Mouse (Mus musculus) heart, embryonic 15.5 days (tissue): ENCODE measurements around the gene Ublcp1. TPM values are rescaled to one million over a fixed set of nuclear protein-coding genes. Genes with fewer than 3 reads are reported as not detected.

Experiments
- ATAC-seq: fragments of 200-750 bp; cut with Nextera tagmentation; replicated peaks from 2 replicates; pipeline ENCODE4 v1.8.0; 2017; ENCODE audit warnings: low read depth, moderate TSS enrichment; ENCODE audit not compliant: insufficient number of reproducible peaks, insufficient read depth, low FRiP score
- H3K27ac ChIP-seq: fragments of 300-500 bp; sonication (generic); 2 replicates; pipeline ENCODE4 v1.5.1; 2015; ENCODE audit warnings: mild to moderate bottlenecking, inconsistent platforms
- H3K27me3 ChIP-seq: fragments of 300-500 bp; sonication (generic); 2 replicates; pipeline ENCODE4 v1.6.1; 2015; ENCODE audit warnings: inconsistent platforms
- H3K36me3 ChIP-seq: fragments of 300-500 bp; sonication (generic); 2 replicates; pipeline ENCODE4 v1.6.1; 2015; ENCODE audit warnings: mild to moderate bottlenecking, inconsistent platforms
- H3K4me1 ChIP-seq: fragments of 300-500 bp; sonication (generic); replicated peaks from 2 replicates; pipeline ENCODE4 v1.6.1; 2015; ENCODE audit warnings: inconsistent platforms
- H3K4me2 ChIP-seq: fragments of 300-500 bp; sonication (generic); 2 replicates; pipeline ENCODE4 v1.6.1; 2015; ENCODE audit warnings: inconsistent platforms, mild to moderate bottlenecking, moderate library complexity
- H3K4me3 ChIP-seq: fragments of 300-500 bp; sonication (generic); 2 replicates; pipeline ENCODE4 v1.5.1; 2015; ENCODE audit warnings: mild to moderate bottlenecking, inconsistent platforms
- H3K9ac ChIP-seq: fragments of 300-500 bp; sonication (generic); 2 replicates; pipeline ENCODE4 v1.6.1; 2015; ENCODE audit warnings: mild to moderate bottlenecking, inconsistent platforms
- H3K9me3 ChIP-seq: fragments of 300-500 bp; sonication (generic); replicated peaks from 2 replicates; pipeline ENCODE4 v1.6.1; 2016; ENCODE audit warnings: inconsistent platforms
- WGBS: fragments of 180-500 bp; shearing (Covaris S2); methylation state at CpG from one replicate; pipeline ENCODE4 v1.1.7; 2015; ENCODE audit warnings: mixed read lengths; 5-methylcytosine and 5-hydroxymethylcytosine counted together
- polyA plus RNA-seq: library from polyadenylated mRNA; unstranded; fragments of >200 nt; fragmentation: Nextera tagmentation; extraction: Ambion mirVana; gene quantifications from 2 replicates; pipeline ENCODE4 v1.2.1, GENCODE M21; 2015

The Ublcp1 gene
- polyA plus RNA-seq, 1 experiment from 2014 or later = 38.7 TPM

DNA sequence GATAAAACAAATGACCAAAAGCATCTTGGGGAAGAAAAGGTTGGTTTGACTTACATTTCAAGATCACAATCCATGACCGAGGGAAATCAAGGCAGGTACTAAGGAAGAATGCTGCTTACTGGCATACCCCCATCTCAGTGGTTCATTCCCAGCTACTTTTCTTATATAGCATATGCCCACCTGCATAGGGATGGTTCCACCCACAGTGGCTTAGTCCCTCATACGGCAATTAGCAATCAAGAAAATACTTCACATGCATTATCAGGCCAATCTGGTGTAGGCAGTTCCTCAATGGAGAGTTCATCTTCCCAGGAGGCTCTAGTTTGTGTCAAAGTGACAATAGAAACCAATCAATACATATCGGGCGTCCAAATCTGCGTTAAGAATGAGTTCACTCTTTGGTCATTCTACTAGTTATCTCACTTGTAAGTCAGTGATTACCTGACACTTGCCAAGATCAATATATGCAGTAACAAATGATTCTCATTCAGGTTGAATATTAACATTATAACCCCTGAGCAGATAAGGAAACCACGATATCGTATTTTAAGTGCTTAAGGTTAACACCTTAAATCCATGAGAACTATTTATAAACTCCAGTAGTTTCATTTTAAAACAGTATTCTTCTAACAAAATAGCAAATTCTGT, 14.9 kb upstream of the Ublcp1 start:
- no peak for ATAC-seq
- WGBS = 90% methylated on average over 7 of the region's 7 CpGs
- H3K4me3 ChIP-seq = no peak overlapping the region
- no peak overlapping the region for H3K4me2 ChIP-seq
- H3K9ac ChIP-seq = no peak overlapping the region
- H3K4me1 ChIP-seq = no peaks in the 10 kb centered on the region
- no peaks in the 10 kb centered on the region for H3K27me3 ChIP-seq
- no peak overlapping the region for H3K27ac ChIP-seq
- no peaks in the 10 kb centered on the region for H3K36me3 ChIP-seq
- H3K9me3 ChIP-seq = no peaks in the 10 kb centered on the region

GRCm38 (mm10) chr11:44480246-44480645, 9.9 kb upstream of the Ublcp1 start:
- Histone ChIP-seq H3K36me3 (no peaks in the 10 kb centered on the region), H3K9ac (no peak overlapping the region), H3K27ac (no peak overlapping the region), H3K9me3 (no peaks in the 10 kb centered on the region), H3K4me1 (no peaks in the 10 kb centered on the region), H3K27me3 (no peaks in the 10 kb centered on the region), H3K4me3 (no peak overlapping the region), H3K4me2 (no peak overlapping the region)
- 85% methylated on average over 6 of the region's 6 CpGs for WGBS
- ATAC-seq = no peak

DNA sequence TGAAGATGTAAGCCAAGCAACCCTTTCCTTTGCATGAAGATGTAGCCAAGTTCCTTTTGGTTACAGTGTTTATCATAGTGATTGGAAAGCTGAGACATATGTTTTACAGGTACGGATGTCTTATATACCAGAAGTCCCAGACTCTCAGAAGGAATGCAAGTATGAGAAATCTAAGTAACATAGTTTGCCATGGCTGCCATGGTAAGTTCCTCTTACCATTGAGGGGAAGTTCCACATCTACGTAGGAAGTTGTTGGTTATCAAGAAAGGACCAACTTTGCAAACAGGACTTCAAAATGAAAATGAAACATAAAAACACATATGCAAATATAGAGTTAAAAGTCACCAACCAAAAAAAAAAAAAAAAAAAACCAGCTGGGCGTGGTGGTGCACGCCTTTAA, 8.1 kb upstream of the Ublcp1 start:
- no peak overlapping the region for H3K4me2 ChIP-seq
- no peak overlapping the region for H3K4me3 ChIP-seq
- H3K4me1 ChIP-seq = no peaks in the 10 kb centered on the region
- 79% methylated on average over 4 of the region's 4 CpGs for WGBS
- H3K27ac ChIP-seq = no peak overlapping the region
- no peaks in the 10 kb centered on the region for H3K36me3 ChIP-seq
- no peak overlapping the region for H3K9ac ChIP-seq
- ATAC-seq = no peak
- no peaks in the 10 kb centered on the region for H3K27me3 ChIP-seq
- H3K9me3 ChIP-seq = no peaks in the 10 kb centered on the region

DNA sequence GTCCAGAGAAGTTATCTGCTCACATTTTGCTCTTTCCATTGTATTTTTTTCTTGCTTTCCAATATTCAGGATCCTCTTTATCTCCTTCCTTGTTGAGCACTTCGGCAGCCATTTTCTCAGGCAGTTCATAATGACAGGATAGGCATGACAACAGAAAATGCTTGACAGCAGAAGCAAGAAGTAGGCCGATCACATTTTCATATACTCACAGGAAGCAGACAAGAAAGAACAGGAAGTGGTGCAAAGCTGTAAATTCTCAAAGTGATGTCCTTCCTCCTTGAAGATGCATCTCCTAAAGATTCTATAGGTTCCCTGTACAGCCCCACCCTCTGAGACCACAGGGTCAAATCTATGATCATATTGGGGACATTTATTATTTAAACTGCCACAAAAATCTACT, 6.1 kb upstream of the Ublcp1 start:
- no peak overlapping the region for H3K4me3 ChIP-seq
- H3K4me1 ChIP-seq = peaks cover 5% of the 10 kb centered on the region
- H3K36me3 ChIP-seq = no peaks in the 10 kb centered on the region
- no peaks in the 10 kb centered on the region for H3K9me3 ChIP-seq
- no peaks in the 10 kb centered on the region for H3K27me3 ChIP-seq
- H3K9ac ChIP-seq = no peak overlapping the region
- no peak for ATAC-seq
- 68% methylated on average over 2 of the region's 2 CpGs for WGBS
- no peak overlapping the region for H3K4me2 ChIP-seq
- no peak overlapping the region for H3K27ac ChIP-seq

GRCm38 (mm10) chr11:44475467-44475866, 5.2 kb upstream of the Ublcp1 start:
- no peak overlapping the region for H3K4me2 ChIP-seq
- H3K27me3 ChIP-seq = no peaks in the 10 kb centered on the region
- peaks cover 8% of the 10 kb centered on the region for H3K4me1 ChIP-seq
- no peak overlapping the region for H3K4me3 ChIP-seq
- H3K27ac ChIP-seq = no peak overlapping the region
- H3K9ac ChIP-seq = no peak overlapping the region
- no peak for ATAC-seq
- WGBS = 69% methylated on average over 3 of the region's 3 CpGs
- H3K9me3 ChIP-seq = no peaks in the 10 kb centered on the region
- H3K36me3 ChIP-seq = no peaks in the 10 kb centered on the region

- 19% methylated on average over 4 of the region's 4 CpGs for WGBS
- ATAC-seq = no peak
These were observed 1.2 kb upstream of the Ublcp1 start for GRCm38 (mm10) chr11:44471337-44471995.

DNA sequence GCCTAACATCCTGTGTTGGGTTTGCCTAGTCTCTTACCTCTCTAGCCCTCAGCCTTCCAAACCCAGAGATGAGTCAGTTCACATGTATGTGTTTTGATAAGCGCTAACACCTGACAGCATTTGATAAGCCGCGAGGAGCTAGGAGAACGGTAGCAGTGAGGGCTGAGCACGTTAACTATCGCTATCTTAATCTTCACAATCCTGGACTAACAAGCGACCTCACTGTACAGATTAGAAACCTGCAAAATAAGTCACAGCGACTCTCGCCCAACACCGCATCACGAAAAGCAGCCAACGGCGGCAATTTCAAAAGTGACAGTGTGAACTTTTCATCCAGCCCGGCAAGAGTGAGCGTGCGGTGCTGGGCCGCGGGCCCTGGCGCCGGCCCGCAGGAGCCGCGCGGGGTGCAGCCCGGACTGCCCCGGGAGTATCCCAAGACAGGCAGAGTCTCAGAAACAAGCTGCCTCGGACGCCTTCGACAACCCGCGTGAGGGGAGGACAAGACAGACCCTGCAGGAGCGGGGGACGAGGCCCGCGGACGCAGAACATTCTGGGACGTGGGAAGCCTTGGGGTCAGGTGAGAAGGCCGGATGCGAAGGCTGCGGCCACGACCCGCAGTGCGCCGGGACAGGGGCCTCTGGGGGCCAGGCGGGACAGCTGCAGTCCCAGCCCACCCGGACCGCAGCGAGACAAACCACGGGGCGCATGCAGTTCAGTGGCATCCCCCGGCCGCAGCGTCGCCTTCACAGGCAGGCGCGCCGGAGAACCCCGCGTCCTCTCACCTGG, 459 bp downstream of the Ublcp1 start:
- Histone ChIP-seq H3K9ac (peak overlapping the region; percentile 88), H3K27ac (peak overlapping the region; percentile 93), H3K4me3 (peak overlapping the region; percentile 95), H3K36me3 (peaks cover 6% of the 10 kb centered on the region), H3K4me1 (peaks cover 16% of the 10 kb centered on the region), H3K4me2 (peak overlapping the region; percentile 79), H3K27me3 (no peaks in the 10 kb centered on the region), H3K9me3 (no peaks in the 10 kb centered on the region)
- peak; percentile 70 for ATAC-seq
- under 1% methylated on average over 59 of the region's 59 CpGs for WGBS

More at GRCm38 (mm10) chr11:44471337-44471995, 1.2 kb upstream of the Ublcp1 start:
- H3K9me3 ChIP-seq = no peaks in the 10 kb centered on the region
- peak overlapping the region; percentile 79 for H3K4me2 ChIP-seq
- peak overlapping the region; percentile 88 for H3K9ac ChIP-seq
- H3K4me3 ChIP-seq = peak overlapping the region; percentile 95
- H3K27ac ChIP-seq = peak overlapping the region; percentile 93
- H3K27me3 ChIP-seq = no peaks in the 10 kb centered on the region
- H3K36me3 ChIP-seq = no peaks in the 10 kb centered on the region
- peaks cover 16% of the 10 kb centered on the region for H3K4me1 ChIP-seq

DNA sequence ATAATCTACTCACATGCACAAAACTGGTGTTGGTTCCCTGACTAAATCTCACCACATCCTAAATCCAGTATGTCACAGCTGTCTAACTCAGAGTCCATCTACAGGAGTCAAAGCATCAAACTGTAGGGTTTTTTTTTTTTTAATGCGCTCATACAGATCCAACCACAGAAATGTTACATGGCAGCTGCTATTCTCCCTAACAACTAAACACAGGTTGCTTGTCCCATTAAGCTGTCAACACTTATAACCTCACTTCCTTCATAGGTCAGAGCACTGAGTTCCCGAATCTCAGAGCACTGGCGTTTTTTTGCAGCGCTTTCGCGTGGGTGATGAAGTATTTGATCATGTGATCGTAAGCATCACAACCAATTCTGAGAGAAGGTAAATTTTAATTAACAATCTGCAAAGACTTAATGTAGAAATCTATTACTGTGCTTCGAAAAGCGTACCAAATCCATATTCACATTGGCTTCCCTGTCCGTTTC, 1.9 kb downstream of the Ublcp1 start:
- ATAC-seq = no peak
- 83% methylated on average over 10 of the region's 10 CpGs for WGBS
- no peak overlapping the region for H3K9ac ChIP-seq
- no peak overlapping the region for H3K27ac ChIP-seq
- peaks cover 16% of the 10 kb centered on the region for H3K4me1 ChIP-seq
- peaks cover 16% of the 10 kb centered on the region for H3K36me3 ChIP-seq
- H3K4me2 ChIP-seq = no peak overlapping the region
- H3K9me3 ChIP-seq = no peaks in the 10 kb centered on the region
- H3K27me3 ChIP-seq = no peaks in the 10 kb centered on the region
- no peak overlapping the region for H3K4me3 ChIP-seq

GRCm38 (mm10) chr11:44466949-44467442, 3.3 kb downstream of the Ublcp1 start:
- H3K9me3 ChIP-seq = no peaks in the 10 kb centered on the region
- no peak overlapping the region for H3K4me3 ChIP-seq
- no peak overlapping the region for H3K9ac ChIP-seq
- H3K36me3 ChIP-seq = peaks cover 21% of the 10 kb centered on the region
- 78% methylated on average over 6 of the region's 6 CpGs for WGBS
- H3K4me1 ChIP-seq = peaks cover 16% of the 10 kb centered on the region
- H3K27ac ChIP-seq = no peak overlapping the region
- ATAC-seq = no peak
- H3K27me3 ChIP-seq = no peaks in the 10 kb centered on the region
- H3K4me2 ChIP-seq = no peak overlapping the region

- peaks cover 44% of the 10 kb centered on the region for H3K36me3 ChIP-seq
- H3K9me3 ChIP-seq = no peaks in the 10 kb centered on the region
- H3K9ac ChIP-seq = no peak overlapping the region
- 48% methylated on average over 6 of the region's 6 CpGs for WGBS
- peak overlapping the region; percentile 42; the same call in 1 of the 2 replicates for H3K27ac ChIP-seq
- H3K4me1 ChIP-seq = no peaks in the 10 kb centered on the region
- ATAC-seq = peak; percentile 77
- H3K4me3 ChIP-seq = no peak overlapping the region
- no peaks in the 10 kb centered on the region for H3K27me3 ChIP-seq
- H3K4me2 ChIP-seq = no peak overlapping the region
These were observed 8.8 kb downstream of the Ublcp1 start for GRCm38 (mm10) chr11:44461493-44461892.

DNA sequence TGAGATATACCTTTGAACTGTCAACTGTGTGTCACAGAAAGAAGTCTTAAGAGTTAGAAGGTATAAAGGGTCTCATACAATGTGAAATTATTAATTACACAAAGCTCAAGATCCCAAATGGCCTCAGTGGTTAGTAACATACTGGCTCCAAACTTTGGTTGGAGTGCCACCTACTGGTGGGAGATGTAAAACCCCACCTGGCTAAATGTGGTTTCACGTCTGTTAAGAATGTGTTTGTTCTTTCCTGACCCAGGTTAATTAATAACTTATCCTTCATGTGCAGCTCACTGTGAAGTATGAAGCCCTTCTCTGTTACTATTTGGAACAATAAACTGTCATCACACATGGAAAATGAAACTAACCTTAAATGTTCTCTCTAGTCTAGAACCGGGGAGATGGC, 16.9 kb downstream of the Ublcp1 start:
- Histone ChIP-seq H3K4me3 (no peak overlapping the region), H3K4me1 (no peaks in the 10 kb centered on the region), H3K27me3 (no peaks in the 10 kb centered on the region), H3K4me2 (no peak overlapping the region), H3K9me3 (no peaks in the 10 kb centered on the region), H3K27ac (no peak overlapping the region), H3K36me3 (peaks cover 25% of the 10 kb centered on the region), H3K9ac (no peak overlapping the region)
- WGBS = 61% methylated on average over 2 of the region's 2 CpGs
- ATAC-seq = no peak
